Mouse (Mus musculus): Measurements from ENCODE around the gene Epm2a. TPM values are rescaled to one million over a fixed set of nuclear protein-coding genes. Genes with fewer than 3 reads are reported as not detected.
A peak's percentile ranks its signal among the peaks of the same experiment; 100 is the strongest.

Gene Epm2a
- polyA plus RNA-seq, 1 experiment from 2014 or later = 2.3 TPM

GRCm38 (mm10) chr10:11491956-11492355 lies 148.8 kb downstream of the Epm2a start:
- WGBS = 41% methylated on average over 28 of the region's 28 CpGs
- peak; percentile 92 for ATAC-seq (ENCODE audit: low FRiP score)

More at GRCm38 (mm10) chr10:11491956-11492355, 148.8 kb downstream of the Epm2a start:
- H3K27ac ChIP-seq = no peak overlapping the region
- peaks cover 11% of the 10 kb centered on the region for H3K9me3 ChIP-seq (ENCODE audit: control insufficient read depth, low read length)
- H3K4me3 ChIP-seq (replicated peaks; ENCODE audit: low read length) = no peak overlapping the region
- DNase-seq (ENCODE audit: low spot score) = peak; percentile 82
- no peaks in the 10 kb centered on the region for H3K27me3 ChIP-seq (ENCODE audit: control insufficient read depth, insufficient read depth, low read length)
- H3K4me2 ChIP-seq (replicated peaks) = no peak overlapping the region
- no peaks in the 10 kb centered on the region for H3K4me1 ChIP-seq (replicated peaks; ENCODE audit: control insufficient read depth, insufficient read depth, low read length)
- no peak overlapping the region for H3K9ac ChIP-seq
- no peaks in the 10 kb centered on the region for H3K36me3 ChIP-seq (replicated peaks; ENCODE audit: control insufficient read depth, insufficient read depth)

Other genes with a start within 250 kb of the Epm2a start
- 26.8 and 27.2 TPM in 2 replicates for gene Shprh, start 194.0 kb upstream of the Epm2a start, polyA plus RNA-seq (2014; fragmentation: Nextera tagmentation; extraction: Ambion mirVana)
- gene Fbxo30, start 62.1 kb upstream of the Epm2a start, polyA plus RNA-seq (2014; fragmentation: Nextera tagmentation; extraction: Ambion mirVana) = 16.3 and 16.7 TPM in 2 replicates

Data from hindbrain, embryonic 14.5 days (tissue).